Comparison of ENCODE assay signal across 8 mouse cellular contexts in genomic region chr10:80999362-81000196, GRCm38 (mm10). TPM values are rescaled to one million over a fixed set of nuclear protein-coding genes. Genes with fewer than 3 reads are reported as not detected.
DNase-seq lines count a peak whose midpoint lies in the region; ATAC-seq and TF ChIP-seq lines count a peak whose summit lies in the region.

No protein-coding gene starts in this region.

- no peaks in the 10 kb centered on the region for H3K27me3 ChIP-seq in Patski
- no peaks in the 10 kb centered on the region for H3K27me3 ChIP-seq in hindbrain, embryonic 14.5 days (ENCODE audit: control insufficient read depth, insufficient read depth, low read length)

- 32% methylated on average over 37 of the region's 37 CpGs for WGBS in hindbrain, embryonic 14.5 days

- POLR2A ChIA-PET in Patski (lab: Charles Lee): interaction anchor here (0.9 to 1.6 kb wide), 2 partner anchors 38 to 60 kb away, joined by 3 to 4 read pairs; partner anchors contain the start of gene Slc39a3

- H3K9me3 ChIP-seq in hindbrain, embryonic 14.5 days (ENCODE audit: control insufficient read depth, low read length): no peaks in the 10 kb centered on the region

- CTCF ChIA-PET in Patski (lab: Charles Lee): interaction anchor here (0.6 to 2.0 kb wide), 11 partner anchors 9 to 119 kb away, joined by 3 to 10 read pairs (median 3); partner anchors contain the start of gene Slc39a3

- no peak overlapping the region; the same call in 1 of the 2 replicates for H3K9ac ChIP-seq in hindbrain, embryonic 14.5 days

- H3K4me1 ChIP-seq in hindbrain, embryonic 14.5 days (replicated peaks; ENCODE audit: control insufficient read depth, insufficient read depth, low read length): peaks cover 17% of the 10 kb centered on the region

- H3K27ac ChIP-seq in hindbrain, embryonic 14.5 days: no peak overlapping the region

- ATAC-seq in Patski: peak; percentile 45
- ATAC-seq in hindbrain, embryonic 14.5 days (ENCODE audit: low FRiP score): peak; percentile 69

- in situ Hi-C loops in Patski (cut with MboI; ENCODE audit: low pct_unique_long_range_greater_than_20kb): loop anchor here (5.0 kb wide), 4 partner anchors 38 to 178 kb away; partner anchors contain the start of genes Eef2 and Slc39a3

- H3K36me3 ChIP-seq in hindbrain, embryonic 14.5 days (replicated peaks; ENCODE audit: control insufficient read depth, insufficient read depth): no peaks in the 10 kb centered on the region

- peak overlapping the region; percentile 39 for H3K4me2 ChIP-seq in hindbrain, embryonic 14.5 days (replicated peaks)

- 0 out of 2 replicates have a peak overlapping the region, but pooled peaks have one; percentile 14 for H3K4me3 ChIP-seq in hindbrain, embryonic 14.5 days (replicated peaks; ENCODE audit: low read length)

- TF ChIP-seq CTCF in Patski (IDR thresholded peaks at IDR 0.05): no peak

- DNase-seq in Patski (ENCODE audit: low read depth, low spot score): peak; percentile 43
- peak; percentile 91 to 94 for DNase-seq in cerebellum, postnatal 10 days
- peak; percentile 86 to 88 for DNase-seq in frontal cortex, postnatal 14 days (ENCODE audit: low spot score in 2 of 2)
- peak; percentile 89 for DNase-seq in hindbrain, embryonic 14.5 days (ENCODE audit: low spot score)
- DNase-seq in layer of hippocampus, postnatal 25 days (ENCODE audit: extremely low spot score in 1 of 2, low spot score in 1 of 2): peak; percentile 80 to 83
- DNase-seq in lung, postnatal 14 days: peak; percentile 86
- DNase-seq in retina, adult 2 months (ENCODE audit: low read depth, low spot score): peak; percentile 71
- DNase-seq in thymus, postnatal 25 days: peak; percentile 89

RNA-seq across cellular contexts. Expression of gene Gng7, which starts 15.2 kb away (rescaled TPM):
- 7.2 TPM for polyA plus RNA-seq in Patski (2021)
- polyA plus RNA-seq in hindbrain, embryonic 14.5 days (2014; fragmentation: Nextera tagmentation; extraction: Ambion mirVana): 17.7 and 20.9 TPM in 2 replicates
- 100 to 1,000 TPM; 180 to 184 TPM for total RNA-seq in layer of hippocampus, postnatal 25 days (2021)

RNA-seq across cellular contexts. Expression of gene Diras1, which starts 25.9 kb away (rescaled TPM):
- 0.33 TPM for polyA plus RNA-seq in Patski (2021)
- 29.7 and 32.2 TPM in 2 replicates for polyA plus RNA-seq in hindbrain, embryonic 14.5 days (2014; fragmentation: Nextera tagmentation; extraction: Ambion mirVana)
- total RNA-seq in layer of hippocampus, postnatal 25 days (2021): 100 to 1,000 TPM in 1 of 2 experiments, 10 to 100 TPM in 1; 98.7 to 103 TPM

RNA-seq across cellular contexts. Expression of gene Slc39a3, which starts 37.6 kb away (rescaled TPM):
- 14.3 TPM for polyA plus RNA-seq in Patski (2021)
- polyA plus RNA-seq in hindbrain, embryonic 14.5 days (2014; fragmentation: Nextera tagmentation; extraction: Ambion mirVana): 33.7 and 33.8 TPM in 2 replicates
- 10 to 100 TPM; 67.5 to 74.9 TPM for total RNA-seq in layer of hippocampus, postnatal 25 days (2021)

Comparison
In these comparisons a context has a peak if more than half of its experiments do, and no peak if none do; other contexts are left out.
1. RNA of gene Diras1, which starts 25.9 kb away (polyA plus RNA-seq): 29.7 to 32.2 TPM in hindbrain, embryonic 14.5 days; 0.33 TPM in Patski (single experiment); every median in the first group is over 10 times any median in the second.
2. Peak in every context shown above with its lines, with median percentiles within 50 percentile points of each other: DNase-seq.